Mouse (Mus musculus) lung, embryonic 15.5 days (tissue): Measurements from ENCODE around the gene Ankra2. TPM values are rescaled to one million over a fixed set of nuclear protein-coding genes. Genes with fewer than 3 reads are reported as not detected.
A peak's percentile ranks its signal among the peaks of the same experiment; 100 is the strongest.

Source experiments
- ATAC-seq: fragments of 200-750 bp; cut with Nextera tagmentation; 2 replicates; pipeline ENCODE4 v1.8.0; 2017; ENCODE audit warnings: moderate number of reproducible peaks, borderline replicate concordance; ENCODE audit not compliant: low FRiP score, low TSS enrichment; ENCODE audit errors: extremely low read depth
- H3K27ac ChIP-seq: fragments of 300-500 bp; sonication (generic); 2 replicates; pipeline ENCODE4 v1.5.1; 2015; ENCODE audit warnings: moderate library complexity, mild to moderate bottlenecking, inconsistent platforms
- H3K27me3 ChIP-seq: fragments of 300-500 bp; sonication (generic); 2 replicates; pipeline ENCODE4 v1.6.1; 2015; ENCODE audit warnings: inconsistent platforms
- H3K36me3 ChIP-seq: fragments of 300-500 bp; sonication (generic); 2 replicates; pipeline ENCODE4 v1.6.1; 2015; ENCODE audit warnings: inconsistent platforms
- H3K4me1 ChIP-seq: fragments of 300-500 bp; sonication (generic); 2 replicates; pipeline ENCODE4 v1.6.1; 2015; ENCODE audit warnings: inconsistent platforms
- H3K4me2 ChIP-seq: fragments of 300-500 bp; sonication (generic); 2 replicates; pipeline ENCODE4 v1.6.1; 2015; ENCODE audit warnings: inconsistent platforms, mild to moderate bottlenecking, moderate library complexity
- H3K4me3 ChIP-seq: fragments of 300-500 bp; sonication (generic); 2 replicates; pipeline ENCODE4 v1.5.1; 2015; ENCODE audit warnings: mild to moderate bottlenecking, inconsistent platforms
- H3K9ac ChIP-seq: fragments of 300-500 bp; sonication (generic); 2 replicates; pipeline ENCODE4 v1.6.1; 2015; ENCODE audit warnings: inconsistent platforms
- H3K9me3 ChIP-seq: fragments of 300-500 bp; sonication (generic); 2 replicates; pipeline ENCODE4 v1.6.1; 2016; ENCODE audit warnings: inconsistent platforms
- WGBS: fragments of 180-500 bp; shearing (Covaris S2); methylation state at CpG from one replicate; pipeline ENCODE4 v1.1.7; 2015; 5-methylcytosine and 5-hydroxymethylcytosine counted together
- polyA plus RNA-seq: library from polyadenylated mRNA; unstranded; fragments of >200 nt; fragmentation: Nextera tagmentation; extraction: Ambion mirVana; gene quantifications from 2 replicates; pipeline ENCODE4 v1.2.1, GENCODE M21; 2015

The Ankra2 gene
- polyA plus RNA-seq, 1 experiment from 2014 or later: 18.8 TPM

GRCm38 (mm10) chr13:98263458-98263987, 649 bp downstream of the Ankra2 start:
- Histone ChIP-seq H3K9me3 (no peaks in the 10 kb centered on the region), H3K9ac (peak overlapping the region; percentile 80), H3K27me3 (no peaks in the 10 kb centered on the region), H3K27ac (peak overlapping the region; percentile 90), H3K4me2 (peak overlapping the region; percentile 79), H3K4me1 (peaks cover 16% of the 10 kb centered on the region), H3K36me3 (peaks cover 19% of the 10 kb centered on the region; the same call in 1 of the 2 replicates), H3K4me3 (peak overlapping the region; percentile 66)
- under 1% methylated on average over 16 of the region's 16 CpGs for WGBS
- ATAC-seq: no peak; the same call in 1 of the 2 replicates

GRCm38 (mm10) chr13:98264111-98264510, 1.2 kb downstream of the Ankra2 start:
- no peaks in the 10 kb centered on the region for H3K27me3 ChIP-seq
- peak overlapping the region; percentile 80 for H3K9ac ChIP-seq
- no peak overlapping the region for H3K27ac ChIP-seq
- peak overlapping the region; percentile 79 for H3K4me2 ChIP-seq
- no peaks in the 10 kb centered on the region for H3K9me3 ChIP-seq
- 27% methylated on average over 5 of the region's 5 CpGs for WGBS
- H3K4me3 ChIP-seq: peak overlapping the region; percentile 66
- H3K36me3 ChIP-seq: peaks cover 20% of the 10 kb centered on the region; the same call in 1 of the 2 replicates
- ATAC-seq: no peak
- H3K4me1 ChIP-seq: peaks cover 16% of the 10 kb centered on the region

GRCm38 (mm10) chr13:98274023-98274422, 11.1 kb downstream of the Ankra2 start:
- no peaks in the 10 kb centered on the region for H3K4me1 ChIP-seq
- 91% methylated on average over 9 of the region's 9 CpGs for WGBS
- H3K4me2 ChIP-seq: no peak overlapping the region
- no peak overlapping the region for H3K27ac ChIP-seq
- ATAC-seq: no peak
- H3K4me3 ChIP-seq: no peak overlapping the region
- H3K27me3 ChIP-seq: no peaks in the 10 kb centered on the region
- peaks cover 46% of the 10 kb centered on the region for H3K36me3 ChIP-seq
- H3K9ac ChIP-seq: no peak overlapping the region
- no peaks in the 10 kb centered on the region for H3K9me3 ChIP-seq

- no peak for ATAC-seq
- peaks cover 41% of the 10 kb centered on the region for H3K36me3 ChIP-seq
- H3K27ac ChIP-seq: no peak overlapping the region
- no peaks in the 10 kb centered on the region for H3K4me1 ChIP-seq
- no peak overlapping the region for H3K4me3 ChIP-seq
- 71% methylated on average over 4 of the region's 4 CpGs for WGBS
- H3K27me3 ChIP-seq: no peaks in the 10 kb centered on the region
- H3K4me2 ChIP-seq: no peak overlapping the region
- H3K9me3 ChIP-seq: no peaks in the 10 kb centered on the region
- H3K9ac ChIP-seq: no peak overlapping the region
Measured at GRCm38 (mm10) chr13:98275646-98276045, 12.8 kb downstream of the Ankra2 start.

GRCm38 (mm10) chr13:98276253-98276652, 13.4 kb downstream of the Ankra2 start:
- H3K27me3 ChIP-seq: no peaks in the 10 kb centered on the region
- no peaks in the 10 kb centered on the region for H3K9me3 ChIP-seq
- H3K27ac ChIP-seq: no peak overlapping the region
- peaks cover 35% of the 10 kb centered on the region for H3K36me3 ChIP-seq
- 87% methylated on average over 7 of the region's 7 CpGs for WGBS
- no peaks in the 10 kb centered on the region for H3K4me1 ChIP-seq
- no peak for ATAC-seq
- no peak overlapping the region for H3K4me3 ChIP-seq
- H3K9ac ChIP-seq: no peak overlapping the region
- no peak overlapping the region for H3K4me2 ChIP-seq

GRCm38 (mm10) chr13:98277501-98277900, 14.6 kb downstream of the Ankra2 start:
- Histone ChIP-seq H3K4me2 (no peak overlapping the region), H3K4me1 (no peaks in the 10 kb centered on the region), H3K27me3 (no peaks in the 10 kb centered on the region), H3K9ac (no peak overlapping the region), H3K9me3 (no peaks in the 10 kb centered on the region), H3K4me3 (no peak overlapping the region), H3K36me3 (peaks cover 24% of the 10 kb centered on the region), H3K27ac (no peak overlapping the region)
- 74% methylated on average over 2 of the region's 2 CpGs for WGBS
- no peak for ATAC-seq

GRCm38 (mm10) chr13:98279686-98280085, 16.8 kb downstream of the Ankra2 start, which contains the start of gene Gm21976:
Gene Gm21976, plus strand, starts transcription at chr13:98279887.
- no peak within 1 kb of the TSS for H3K9ac ChIP-seq
- 71% methylated on average over 5 of the region's 5 CpGs for WGBS
- no peak within 1 kb of the TSS for H3K4me3 ChIP-seq
- no peaks in the 10 kb centered on the region for H3K9me3 ChIP-seq
- no peaks in the 10 kb centered on the region for H3K27me3 ChIP-seq
- H3K4me1 ChIP-seq: no peaks in the 10 kb centered on the region
- ATAC-seq: no peak
- H3K27ac ChIP-seq: no peak within 1 kb of the TSS
- peaks cover 5% of the 10 kb centered on the region; the same call in 1 of the 2 replicates for H3K36me3 ChIP-seq
- H3K4me2 ChIP-seq: no peak within 1 kb of the TSS

- Histone ChIP-seq H3K27me3 (no peaks in the 10 kb centered on the region), H3K9ac (no peak overlapping the region), H3K27ac (no peak overlapping the region), H3K4me1 (no peaks in the 10 kb centered on the region), H3K4me3 (no peak overlapping the region), H3K9me3 (no peaks in the 10 kb centered on the region), H3K36me3 (no peaks in the 10 kb centered on the region), H3K4me2 (no peak overlapping the region)
- ATAC-seq: no peak
- WGBS: 68% methylated on average over 12 of the region's 12 CpGs
Measured at GRCm38 (mm10) chr13:98280990-98281650, 18.2 kb downstream of the Ankra2 start.

- WGBS: 19% methylated on average over 2 of the region's 2 CpGs
- Histone ChIP-seq H3K4me1 (no peaks in the 10 kb centered on the region), H3K4me3 (no peak overlapping the region), H3K9ac (no peak overlapping the region), H3K27ac (no peak overlapping the region), H3K9me3 (no peaks in the 10 kb centered on the region), H3K36me3 (no peaks in the 10 kb centered on the region), H3K4me2 (no peak overlapping the region), H3K27me3 (no peaks in the 10 kb centered on the region)
- ATAC-seq: no peak
Measured at GRCm38 (mm10) chr13:98290719-98291118, 27.8 kb downstream of the Ankra2 start.

GRCm38 (mm10) chr13:98291712-98292111, 28.8 kb downstream of the Ankra2 start:
- H3K4me3 ChIP-seq: no peak overlapping the region
- H3K9me3 ChIP-seq: no peaks in the 10 kb centered on the region
- H3K4me2 ChIP-seq: no peak overlapping the region
- no peaks in the 10 kb centered on the region for H3K36me3 ChIP-seq
- ATAC-seq: no peak
- WGBS: 73% methylated on average over 8 of the region's 8 CpGs
- no peaks in the 10 kb centered on the region for H3K4me1 ChIP-seq
- H3K9ac ChIP-seq: no peak overlapping the region
- H3K27ac ChIP-seq: no peak overlapping the region
- H3K27me3 ChIP-seq: no peaks in the 10 kb centered on the region

- Histone ChIP-seq H3K9me3 (no peaks in the 10 kb centered on the region), H3K36me3 (no peaks in the 10 kb centered on the region), H3K4me3 (no peak overlapping the region), H3K27ac (no peak overlapping the region), H3K27me3 (no peaks in the 10 kb centered on the region), H3K9ac (no peak overlapping the region), H3K4me1 (no peaks in the 10 kb centered on the region), H3K4me2 (no peak overlapping the region)
- no peak for ATAC-seq
- WGBS: 36% methylated on average over 5 of the region's 5 CpGs
Measured at GRCm38 (mm10) chr13:98296072-98296471, 33.2 kb downstream of the Ankra2 start.

- Histone ChIP-seq H3K9ac (no peak overlapping the region), H3K27me3 (no peaks in the 10 kb centered on the region), H3K27ac (no peak overlapping the region), H3K4me3 (no peak overlapping the region), H3K4me2 (no peak overlapping the region), H3K9me3 (no peaks in the 10 kb centered on the region), H3K36me3 (no peaks in the 10 kb centered on the region), H3K4me1 (no peaks in the 10 kb centered on the region)
- 94% methylated on average over 6 of the region's 6 CpGs for WGBS
- no peak for ATAC-seq
Measured at GRCm38 (mm10) chr13:98297883-98298482, 35.1 kb downstream of the Ankra2 start.
